Mouse (Mus musculus) bone marrow macrophage, adult 2 months (primary cell): ENCODE results near the gene Fastkd1.

Source experiments
- CTCF ChIP-seq: IDR thresholded peaks from 2 replicates; pipeline ENCODE4 v1.5.1; 2012; ENCODE audit warnings: low read depth, mild to moderate bottlenecking, low read length, moderate library complexity
- POLR2A ChIP-seq: IDR thresholded peaks from 2 replicates; pipeline ENCODE4 v1.6.1; 2012; ENCODE audit warnings: mild to moderate bottlenecking, low read depth, low read length, borderline replicate concordance

DNA sequence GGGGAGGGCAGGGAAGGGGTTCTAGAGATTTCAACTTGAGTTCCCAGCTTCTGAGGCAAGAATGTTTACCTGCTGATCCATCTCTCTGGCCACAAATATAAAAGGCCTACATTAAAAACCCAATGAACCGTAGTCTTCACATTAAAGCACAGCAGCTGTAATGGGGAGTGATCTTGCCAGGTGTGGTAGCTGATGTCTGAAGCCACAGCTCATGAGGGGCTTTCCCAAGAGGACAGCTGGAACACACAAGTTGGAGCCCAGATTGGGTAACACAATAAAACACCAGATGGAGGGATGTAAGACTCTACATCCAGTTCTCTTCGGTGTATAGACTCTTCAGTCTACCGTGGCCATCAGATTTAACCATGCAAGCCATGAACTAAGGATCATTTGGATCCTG, 28.8 kb downstream of the Fastkd1 start:
- no peak for TF ChIP-seq CTCF
- TF ChIP-seq POLR2A, result no peak
